Mouse (Mus musculus): ENCODE measurements around the gene Exoc2.

GRCm38 (mm10) chr13:30801886-30802285 lies 172.0 kb downstream of the Exoc2 start:
- no peak for TF ChIP-seq POLR2A (IDR thresholded peaks at IDR 0.05; ENCODE audit: extremely low read depth, insufficient read depth, low read length)
- no peak for TF ChIP-seq CTCF (IDR thresholded peaks at IDR 0.05; ENCODE audit: low read depth, low read length)
